Mouse (Mus musculus) erythroblast, embryonic 14.5 days (primary cell): ENCODE data around the gene Lss.

Source experiments
- GATA1 ChIP-seq: IDR thresholded peaks from 2 replicates; pipeline ENCODE4 v1.6.1; 2012; ENCODE audit warnings: low read length, inconsistent platforms, mixed read lengths
- TAL1 ChIP-seq: IDR thresholded peaks from 3 replicates; pipeline ENCODE4 v1.6.1; 2012; ENCODE audit warnings: low read length, inconsistent platforms, mixed read lengths

DNA sequence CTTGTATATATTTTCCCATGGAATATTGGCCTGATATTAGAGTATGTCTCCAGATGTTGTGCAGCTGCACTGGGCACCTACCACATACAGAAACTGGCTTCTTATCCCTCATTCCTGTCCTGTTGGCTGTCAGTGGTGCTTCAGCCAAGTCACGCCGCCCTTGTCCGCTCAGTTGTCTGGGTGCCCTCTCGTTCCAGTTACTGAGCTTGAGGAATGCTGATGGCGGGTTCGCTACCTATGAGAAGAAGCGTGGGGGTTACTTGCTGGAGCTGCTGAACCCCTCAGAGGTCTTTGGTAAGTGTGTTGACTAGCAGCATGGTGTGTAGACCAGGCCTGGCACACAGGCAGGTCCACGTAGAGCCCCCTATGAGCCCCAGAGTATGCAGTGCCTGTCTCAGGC, 15.2 kb downstream of the Lss start:
- no peak for TF ChIP-seq TAL1
- no peak for TF ChIP-seq GATA1
